Mouse (Mus musculus): ENCODE results near the gene Hipk3. TPM values are rescaled to one million over a fixed set of nuclear protein-coding genes. Genes with fewer than 3 reads are reported as not detected.

The Hipk3 gene
- polyA plus RNA-seq, 1 experiment from 2014 or later = 17.4 TPM

DNA sequence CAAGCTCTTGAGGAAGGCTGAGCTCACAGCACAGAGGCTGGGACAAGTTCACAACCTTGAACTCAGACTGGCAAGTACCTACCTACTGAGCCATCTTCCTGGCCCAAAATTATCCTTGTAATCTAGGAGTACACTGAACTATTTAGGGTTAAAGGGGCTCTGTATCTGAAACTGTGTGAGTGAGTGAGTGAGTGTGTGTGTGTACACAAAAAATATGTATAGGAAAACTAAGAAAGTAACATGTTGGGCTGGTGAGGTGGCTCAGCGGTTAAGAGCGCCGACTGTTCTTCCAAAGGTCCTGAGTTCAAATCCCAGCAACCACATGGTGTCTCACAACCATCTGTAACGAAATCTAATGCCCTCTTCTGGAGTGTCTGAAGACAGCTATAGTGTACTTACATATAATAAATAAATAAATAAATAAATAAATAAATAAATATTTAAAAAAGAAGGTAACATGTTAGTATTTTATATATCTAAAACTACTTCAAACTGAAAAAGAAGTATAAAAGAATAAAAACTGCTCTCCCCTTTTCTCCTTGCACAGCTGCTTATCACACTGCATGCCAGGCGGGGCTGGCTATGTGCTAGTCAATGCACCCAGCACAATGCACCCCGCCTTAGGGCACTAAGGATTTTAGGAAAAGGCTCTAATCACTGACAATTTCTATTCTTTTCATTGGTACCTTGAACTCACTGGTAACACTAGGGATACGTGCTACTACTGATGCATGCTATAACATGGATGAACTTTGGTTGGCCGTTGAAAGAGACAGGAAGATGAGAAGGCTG is 28.4 kb downstream of the Hipk3 start:
- Histone ChIP-seq H3K27ac (ENCODE audit: low read depth, low read length) (no peak overlapping the region), H3K9me3 (ENCODE audit: control insufficient read depth, low read length) (no peaks in the 10 kb centered on the region), H3K4me1 (replicated peaks; ENCODE audit: control insufficient read depth, insufficient read depth, low read length) (peaks cover 16% of the 10 kb centered on the region; the same call in 1 of the 2 replicates), H3K27me3 (replicated peaks; ENCODE audit: control insufficient read depth, insufficient read depth, low read length) (no peaks in the 10 kb centered on the region), H3K4me3 (ENCODE audit: low read depth, low read length) (no peak overlapping the region), H3K4me2 (no peak overlapping the region), H3K9ac (ENCODE audit: low read depth, low read length) (no peak overlapping the region), H3K36me3 (ENCODE audit: control insufficient read depth, insufficient read depth, low read length) (no peaks in the 10 kb centered on the region)
- 87% methylated on average over 8 of the region's 8 CpGs for WGBS
- no peak for ATAC-seq (replicated peaks; ENCODE audit: low FRiP score)
- no peak for DNase-seq (ENCODE audit: low spot score)

- Histone ChIP-seq H3K36me3 (ENCODE audit: control insufficient read depth, insufficient read depth, low read length) (no peaks in the 10 kb centered on the region), H3K27ac (ENCODE audit: low read depth, low read length) (no peak overlapping the region), H3K4me1 (replicated peaks; ENCODE audit: control insufficient read depth, insufficient read depth, low read length) (peaks cover 7% of the 10 kb centered on the region; the same call in 1 of the 2 replicates), H3K4me2 (no peak overlapping the region), H3K4me3 (ENCODE audit: low read depth, low read length) (no peak overlapping the region), H3K9ac (ENCODE audit: low read depth, low read length) (no peak overlapping the region), H3K9me3 (ENCODE audit: control insufficient read depth, low read length) (no peaks in the 10 kb centered on the region), H3K27me3 (replicated peaks; ENCODE audit: control insufficient read depth, insufficient read depth, low read length) (no peaks in the 10 kb centered on the region)
- no peak for ATAC-seq (replicated peaks; ENCODE audit: low FRiP score)
- 64% methylated on average over 3 of the region's 3 CpGs for WGBS
- DNase-seq (ENCODE audit: low spot score) = no peak
Observed at GRCm38 (mm10) chr2:104460021-104460420, 34.2 kb downstream of the Hipk3 start.

DNA sequence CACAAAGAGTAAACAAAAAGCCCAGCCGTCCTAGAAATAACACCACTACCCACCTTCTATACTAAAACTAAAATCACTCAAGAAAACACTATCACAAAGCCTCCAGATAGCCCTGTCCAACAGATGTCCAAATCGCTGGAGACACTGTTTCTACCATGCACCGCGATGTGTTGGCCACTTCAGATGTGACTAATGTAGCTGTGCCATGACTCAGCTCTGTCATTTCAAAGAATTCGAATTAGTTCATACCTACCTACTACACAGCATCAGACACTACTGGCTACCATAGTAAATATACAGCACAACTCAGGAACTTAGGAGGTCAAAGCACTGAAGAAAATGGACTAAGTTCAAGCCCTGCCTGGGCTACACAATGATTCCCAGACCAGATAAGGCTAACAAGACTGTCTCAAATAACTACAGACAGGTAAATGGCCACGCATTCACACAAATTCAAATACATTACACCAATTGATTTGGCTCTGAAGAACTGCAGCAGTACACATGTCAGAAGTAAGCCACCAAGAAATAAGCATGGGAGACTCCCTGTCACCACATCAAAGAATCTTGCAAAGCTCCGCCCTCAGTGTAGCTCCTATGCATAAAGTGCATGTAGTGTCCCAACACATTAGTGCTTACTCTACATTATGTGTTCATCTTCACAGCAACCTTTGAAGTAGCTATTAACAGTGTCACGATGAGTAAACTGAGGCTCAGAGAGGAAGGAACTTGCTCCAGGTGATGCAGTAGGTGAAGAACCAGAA is 35.5 kb downstream of the Hipk3 start:
- Histone ChIP-seq H3K9me3 (ENCODE audit: control insufficient read depth, low read length) (no peaks in the 10 kb centered on the region), H3K27ac (ENCODE audit: low read depth, low read length) (no peak overlapping the region), H3K27me3 (replicated peaks; ENCODE audit: control insufficient read depth, insufficient read depth, low read length) (no peaks in the 10 kb centered on the region), H3K36me3 (ENCODE audit: control insufficient read depth, insufficient read depth, low read length) (no peaks in the 10 kb centered on the region), H3K4me1 (replicated peaks; ENCODE audit: control insufficient read depth, insufficient read depth, low read length) (peaks cover 7% of the 10 kb centered on the region; the same call in 1 of the 2 replicates), H3K4me2 (no peak overlapping the region), H3K4me3 (ENCODE audit: low read depth, low read length) (no peak overlapping the region), H3K9ac (ENCODE audit: low read depth, low read length) (no peak overlapping the region)
- WGBS = 81% methylated on average over 8 of the region's 8 CpGs
- ATAC-seq (replicated peaks; ENCODE audit: low FRiP score) = no peak
- no peak for DNase-seq (ENCODE audit: low spot score)

DNA sequence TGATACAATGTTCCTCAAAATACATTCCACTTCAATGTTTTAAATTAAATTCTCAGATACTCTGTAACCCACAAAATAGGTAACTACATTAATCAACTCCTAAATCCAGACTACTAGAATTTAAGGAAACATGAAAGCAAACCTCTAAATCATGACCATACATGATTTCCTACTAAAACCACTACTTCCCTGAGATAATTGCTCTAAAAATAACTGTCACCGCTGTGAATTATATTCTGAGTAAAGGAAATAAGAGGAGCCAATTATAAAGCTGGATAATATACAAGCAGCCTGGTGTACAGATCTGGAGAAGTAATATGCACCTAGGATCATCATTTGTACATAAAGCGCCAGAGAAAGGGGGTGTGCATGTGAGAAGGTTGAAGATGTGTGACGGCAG is 37.1 kb downstream of the Hipk3 start:
- Histone ChIP-seq H3K9me3 (ENCODE audit: control insufficient read depth, low read length) (no peaks in the 10 kb centered on the region), H3K36me3 (ENCODE audit: control insufficient read depth, insufficient read depth, low read length) (no peaks in the 10 kb centered on the region), H3K4me2 (no peak overlapping the region), H3K4me1 (replicated peaks; ENCODE audit: control insufficient read depth, insufficient read depth, low read length) (peaks cover 7% of the 10 kb centered on the region; the same call in 1 of the 2 replicates), H3K27ac (ENCODE audit: low read depth, low read length) (no peak overlapping the region), H3K9ac (ENCODE audit: low read depth, low read length) (no peak overlapping the region), H3K27me3 (replicated peaks; ENCODE audit: control insufficient read depth, insufficient read depth, low read length) (no peaks in the 10 kb centered on the region), H3K4me3 (ENCODE audit: low read depth, low read length) (no peak overlapping the region)
- WGBS = 46% methylated on average over 3 of the region's 3 CpGs
- ATAC-seq (replicated peaks; ENCODE audit: low FRiP score) (no peak), DNase-seq (ENCODE audit: low spot score) (no peak)

- Histone ChIP-seq H3K4me2 (no peak overlapping the region; the same call in 1 of the 2 replicates), H3K4me1 (replicated peaks; ENCODE audit: control insufficient read depth, insufficient read depth, low read length) (peaks cover 4% of the 10 kb centered on the region; the same call in 1 of the 2 replicates), H3K9me3 (ENCODE audit: control insufficient read depth, low read length) (no peaks in the 10 kb centered on the region), H3K27me3 (replicated peaks; ENCODE audit: control insufficient read depth, insufficient read depth, low read length) (no peaks in the 10 kb centered on the region), H3K9ac (ENCODE audit: low read depth, low read length) (no peak overlapping the region), H3K27ac (ENCODE audit: low read depth, low read length) (no peak overlapping the region), H3K4me3 (ENCODE audit: low read depth, low read length) (no peak overlapping the region), H3K36me3 (ENCODE audit: control insufficient read depth, insufficient read depth, low read length) (0 out of 2 replicates have a peak, but pooled peaks cover 2% of the 10 kb centered on the region)
- ATAC-seq (replicated peaks; ENCODE audit: low FRiP score) (no peak), DNase-seq (ENCODE audit: low spot score) (no peak)
- 63% methylated on average over 3 of the region's 3 CpGs for WGBS
Observed at GRCm38 (mm10) chr2:104450685-104451084, 43.6 kb downstream of the Hipk3 start.

DNA sequence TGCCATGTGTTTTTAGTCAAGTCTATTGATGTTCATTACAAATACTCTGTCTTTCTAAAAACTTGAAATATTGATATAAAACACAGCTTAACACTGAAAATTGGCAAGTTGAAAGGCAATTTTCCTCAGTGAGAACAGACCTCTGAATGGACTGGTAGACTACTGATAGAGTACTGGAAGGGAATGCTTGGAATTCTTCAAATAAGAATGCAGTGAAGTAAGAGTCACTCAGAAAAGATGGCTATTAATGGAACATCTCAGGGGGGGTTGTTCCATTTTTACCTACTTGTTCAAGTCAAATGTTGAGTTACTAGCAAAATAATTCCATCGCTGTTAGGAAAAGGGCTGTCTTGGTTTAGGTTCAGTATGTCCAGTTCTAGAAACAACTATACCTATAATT is 45.1 kb downstream of the Hipk3 start:
- Histone ChIP-seq H3K9me3 (ENCODE audit: control insufficient read depth, low read length) (no peaks in the 10 kb centered on the region), H3K4me1 (replicated peaks; ENCODE audit: control insufficient read depth, insufficient read depth, low read length) (peaks cover 4% of the 10 kb centered on the region; the same call in 1 of the 2 replicates), H3K4me3 (ENCODE audit: low read depth, low read length) (no peak overlapping the region), H3K9ac (ENCODE audit: low read depth, low read length) (no peak overlapping the region), H3K27ac (ENCODE audit: low read depth, low read length) (no peak overlapping the region), H3K4me2 (no peak overlapping the region), H3K27me3 (replicated peaks; ENCODE audit: control insufficient read depth, insufficient read depth, low read length) (no peaks in the 10 kb centered on the region), H3K36me3 (ENCODE audit: control insufficient read depth, insufficient read depth, low read length) (0 out of 2 replicates have a peak, but pooled peaks cover 2% of the 10 kb centered on the region)
- DNase-seq (ENCODE audit: low spot score) (no peak), ATAC-seq (replicated peaks; ENCODE audit: low FRiP score) (no peak)
- WGBS = 95% methylated on average over 1 of the region's 1 CpGs

GRCm38 (mm10) chr2:104448201-104448600 is 46.0 kb downstream of the Hipk3 start:
- Histone ChIP-seq H3K9me3 (ENCODE audit: control insufficient read depth, low read length) (no peaks in the 10 kb centered on the region), H3K27ac (ENCODE audit: low read depth, low read length) (no peak overlapping the region), H3K36me3 (ENCODE audit: control insufficient read depth, insufficient read depth, low read length) (0 out of 2 replicates have a peak, but pooled peaks cover 2% of the 10 kb centered on the region), H3K9ac (ENCODE audit: low read depth, low read length) (no peak overlapping the region), H3K27me3 (replicated peaks; ENCODE audit: control insufficient read depth, insufficient read depth, low read length) (no peaks in the 10 kb centered on the region), H3K4me3 (ENCODE audit: low read depth, low read length) (no peak overlapping the region), H3K4me1 (replicated peaks; ENCODE audit: control insufficient read depth, insufficient read depth, low read length) (peaks cover 4% of the 10 kb centered on the region; the same call in 1 of the 2 replicates), H3K4me2 (no peak overlapping the region)
- 83% methylated on average over 4 of the region's 4 CpGs for WGBS
- ATAC-seq (replicated peaks; ENCODE audit: low FRiP score) (no peak), DNase-seq (ENCODE audit: low spot score) (no peak)

DNA sequence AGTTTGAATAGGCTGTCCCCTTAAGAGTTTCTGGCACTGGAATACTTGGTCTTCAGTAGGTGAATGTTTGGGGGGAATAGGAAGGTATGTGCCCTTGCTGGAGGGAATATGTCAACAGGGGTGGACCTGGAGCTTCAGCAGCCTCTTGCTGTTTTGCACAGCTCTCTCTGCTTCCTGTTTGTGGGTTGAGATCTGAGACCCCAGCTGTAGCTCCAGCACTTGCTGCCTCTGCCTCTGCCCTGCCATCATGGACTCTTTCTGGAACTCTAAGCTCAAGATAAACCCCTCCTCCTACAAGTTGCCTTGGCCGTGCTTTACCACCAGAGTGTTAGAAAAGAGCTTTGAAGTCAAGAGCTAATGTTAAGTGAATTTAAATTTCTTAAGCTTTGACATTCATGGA is 48.2 kb downstream of the Hipk3 start:
- Histone ChIP-seq H3K9me3 (ENCODE audit: control insufficient read depth, low read length) (no peaks in the 10 kb centered on the region), H3K36me3 (ENCODE audit: control insufficient read depth, insufficient read depth, low read length) (peaks cover 2% of the 10 kb centered on the region; the same call in 1 of the 2 replicates), H3K4me2 (no peak overlapping the region), H3K27me3 (replicated peaks; ENCODE audit: control insufficient read depth, insufficient read depth, low read length) (no peaks in the 10 kb centered on the region), H3K4me3 (ENCODE audit: low read depth, low read length) (no peak overlapping the region), H3K4me1 (replicated peaks; ENCODE audit: control insufficient read depth, insufficient read depth, low read length) (peaks cover 3% of the 10 kb centered on the region; the same call in 1 of the 2 replicates), H3K9ac (ENCODE audit: low read depth, low read length) (no peak overlapping the region), H3K27ac (ENCODE audit: low read depth, low read length) (no peak overlapping the region)
- 39% methylated on average over 1 of the region's 1 CpGs for WGBS
- ATAC-seq (replicated peaks; ENCODE audit: low FRiP score) = no peak
- DNase-seq (ENCODE audit: low spot score) = no peak

Data from liver, embryonic 11.5 days (tissue).